Mouse (Mus musculus): ENCODE measurements around the gene Olfr1383. TPM values are rescaled to one million over a fixed set of nuclear protein-coding genes. Genes with fewer than 3 reads are reported as not detected.
"Not testable (repeated sequence)": the region's sequence is repeated elsewhere in the genome, so short reads cannot be mapped to it uniquely, and the experiment has no call there.

Gene Olfr1383
- polyA plus RNA-seq (2012; rRNA removed): not detected in 2 replicates

GRCm38 (mm10) chr11:49519348-49519747 is at the start of gene Olfr1383:
Gene Olfr1383, plus strand, starts transcription at chr11:49519648.
- DNase-seq (ENCODE audit: low read depth): no peak
- TF ChIP-seq POLR2A (IDR thresholded peaks at IDR 0.05; ENCODE audit: borderline replicate concordance, extremely low read depth, insufficient read depth, insufficient read length, poor library complexity, severe bottlenecking): no peak
- no peak for TF ChIP-seq CTCF (IDR thresholded peaks at IDR 0.05; ENCODE audit: borderline replicate concordance, extremely low read depth, insufficient read depth, insufficient read length)

- TF ChIP-seq CTCF (IDR thresholded peaks at IDR 0.05; ENCODE audit: borderline replicate concordance, extremely low read depth, insufficient read depth, insufficient read length): no peak
- no peak for TF ChIP-seq POLR2A (IDR thresholded peaks at IDR 0.05; ENCODE audit: borderline replicate concordance, extremely low read depth, insufficient read depth, insufficient read length, poor library complexity, severe bottlenecking)
Measured at GRCm38 (mm10) chr11:49485973-49486372, 33.5 kb upstream of the Olfr1383 start.

GRCm38 (mm10) chr11:49488770-49489169 is 30.7 kb upstream of the Olfr1383 start, which contains the start of gene Olfr1385:
Gene Olfr1385, plus strand, starts transcription at chr11:49489070.
- not testable (repeated sequence) for DNase-seq (ENCODE audit: low read depth)

More at GRCm38 (mm10) chr11:49485973-49486372, 33.5 kb upstream of the Olfr1383 start:
- DNase-seq (ENCODE audit: low read depth): peak; percentile 1

GRCm38 (mm10) chr11:49518086-49518485 is 1.4 kb upstream of the Olfr1383 start:
- no peak for TF ChIP-seq CTCF (IDR thresholded peaks at IDR 0.05; ENCODE audit: borderline replicate concordance, extremely low read depth, insufficient read depth, insufficient read length)
- TF ChIP-seq POLR2A (IDR thresholded peaks at IDR 0.05; ENCODE audit: borderline replicate concordance, extremely low read depth, insufficient read depth, insufficient read length, poor library complexity, severe bottlenecking): no peak
- no peak for DNase-seq (ENCODE audit: low read depth)

GRCm38 (mm10) chr11:49527947-49528346 is 8.5 kb downstream of the Olfr1383 start, which contains the start of gene Olfr1382:
Gene Olfr1382, plus strand, starts transcription at chr11:49528247.
- TF ChIP-seq POLR2A (IDR thresholded peaks at IDR 0.05; ENCODE audit: borderline replicate concordance, extremely low read depth, insufficient read depth, insufficient read length, poor library complexity, severe bottlenecking) (no peak), CTCF (IDR thresholded peaks at IDR 0.05; ENCODE audit: borderline replicate concordance, extremely low read depth, insufficient read depth, insufficient read length) (no peak)
- DNase-seq (ENCODE audit: low read depth): no peak

- TF ChIP-seq CTCF (IDR thresholded peaks at IDR 0.05; ENCODE audit: borderline replicate concordance, extremely low read depth, insufficient read depth, insufficient read length): no peak
- TF ChIP-seq POLR2A (IDR thresholded peaks at IDR 0.05; ENCODE audit: borderline replicate concordance, extremely low read depth, insufficient read depth, insufficient read length, poor library complexity, severe bottlenecking): no peak
- DNase-seq (ENCODE audit: low read depth): no peak
Measured at GRCm38 (mm10) chr11:49532761-49533160, 13.3 kb downstream of the Olfr1383 start.

- TF ChIP-seq CTCF (IDR thresholded peaks at IDR 0.05; ENCODE audit: borderline replicate concordance, extremely low read depth, insufficient read depth, insufficient read length): peak; percentile 25; the same call in 1 of the 2 replicates
Measured at GRCm38 (mm10) chr11:49536631-49537030, 17.2 kb downstream of the Olfr1383 start.

GRCm38 (mm10) chr11:49543149-49543548 is 23.7 kb downstream of the Olfr1383 start, which contains the start of gene Olfr1381:
Gene Olfr1381, plus strand, starts transcription at chr11:49543449.
- DNase-seq (ENCODE audit: low read depth): peak; percentile 0

More at GRCm38 (mm10) chr11:49536631-49537030, 17.2 kb downstream of the Olfr1383 start:
- DNase-seq (ENCODE audit: low read depth): peak; percentile 18

- DNase-seq (ENCODE audit: low read depth): peak; percentile 7
- TF ChIP-seq CTCF (IDR thresholded peaks at IDR 0.05; ENCODE audit: borderline replicate concordance, extremely low read depth, insufficient read depth, insufficient read length): peak; percentile 29; the same call in 1 of the 2 replicates
Measured at GRCm38 (mm10) chr11:49554033-49554432, 34.6 kb downstream of the Olfr1383 start.

GRCm38 (mm10) chr11:49556578-49556977 is 37.1 kb downstream of the Olfr1383 start, which contains the start of gene Olfr1380:
Gene Olfr1380, plus strand, starts transcription at chr11:49556878.
- DNase-seq (ENCODE audit: low read depth): not testable (repeated sequence)

GRCm38 (mm10) chr11:49575054-49575453 is 55.6 kb downstream of the Olfr1383 start:
- DNase-seq (ENCODE audit: low read depth): peak; percentile 6

Other genes with a start within 250 kb of the Olfr1383 start
- gene Olfr1393, start 241.3 kb upstream of the Olfr1383 start, polyA plus RNA-seq (2012; rRNA removed): 0.19 and 0.26 TPM in 2 replicates
- 0.26 and 0.29 TPM in 2 replicates for gene Olfr1392, start 234.4 kb upstream of the Olfr1383 start, polyA plus RNA-seq (2012; rRNA removed)
- gene Olfr10, start 214.9 kb upstream of the Olfr1383 start, polyA plus RNA-seq (2012; rRNA removed): not detected in 2 replicates
- not detected in 2 replicates for gene Olfr1391, start 196.9 kb upstream of the Olfr1383 start, polyA plus RNA-seq (2012; rRNA removed)
- gene Olfr1390, start 184.5 kb upstream of the Olfr1383 start, polyA plus RNA-seq (2012; rRNA removed): not detected in 2 replicates
- gene Olfr1389, start 96.6 kb upstream of the Olfr1383 start, polyA plus RNA-seq (2012; rRNA removed): not detected in 2 replicates
- 0.16 and 0.25 TPM in 2 replicates for gene Olfr1388, start 83.0 kb upstream of the Olfr1383 start, polyA plus RNA-seq (2012; rRNA removed)
- gene Olfr1387, start 64.3 kb upstream of the Olfr1383 start, polyA plus RNA-seq (2012; rRNA removed): not detected in 2 replicates
- not detected in 2 replicates for gene Olfr1386, start 54.6 kb upstream of the Olfr1383 start, polyA plus RNA-seq (2012; rRNA removed)
- not detected in 2 replicates for gene Olfr1385, start 30.6 kb upstream of the Olfr1383 start, polyA plus RNA-seq (2012; rRNA removed)
- not detected in 2 replicates for gene Olfr1384, start 12.9 kb upstream of the Olfr1383 start, polyA plus RNA-seq (2012; rRNA removed)
- not detected in 2 replicates for gene Olfr1382, start 8.6 kb downstream of the Olfr1383 start, polyA plus RNA-seq (2012; rRNA removed)
- gene Olfr1381, start 23.8 kb downstream of the Olfr1383 start, polyA plus RNA-seq (2012; rRNA removed): not detected in 2 replicates
- not detected in 2 replicates for gene Olfr1380, start 37.2 kb downstream of the Olfr1383 start, polyA plus RNA-seq (2012; rRNA removed)
- 2.3 and 3.7 TPM in 2 replicates for gene Flt4, start 89.6 kb downstream of the Olfr1383 start, polyA plus RNA-seq (2012; rRNA removed)
- gene Scgb3a1, start 144.0 kb downstream of the Olfr1383 start, polyA plus RNA-seq (2012; rRNA removed): not detected in 2 replicates
- gene Cnot6, start 193.1 kb downstream of the Olfr1383 start, polyA plus RNA-seq (2012; rRNA removed): 72.9 and 74.3 TPM in 2 replicates

All from brain, embryonic 14.5 days (tissue).